Mouse (Mus musculus) heart, embryonic 11.5 days (tissue): ENCODE measurements around the gene Acacb. TPM values are rescaled to one million over a fixed set of nuclear protein-coding genes. Genes with fewer than 3 reads are reported as not detected.

Experiments
- ATAC-seq: fragments of 200-750 bp; cut with Nextera tagmentation; replicated peaks from 2 replicates; pipeline ENCODE4 v1.8.0; 2017; ENCODE audit warnings: moderate library complexity; ENCODE audit not compliant: insufficient number of reproducible peaks, low FRiP score, low TSS enrichment
- H3K27ac ChIP-seq: fragments of 300-500 bp; sonication (generic); 2 replicates; pipeline ENCODE4 v1.5.1; 2014; ENCODE audit warnings: mild to moderate bottlenecking, low read depth, low read length
- H3K27me3 ChIP-seq: fragments of 300-500 bp; sonication (generic); 2 replicates; pipeline ENCODE4 v1.6.1; 2014; ENCODE audit warnings: mild to moderate bottlenecking, low read length, mixed read lengths; ENCODE audit not compliant: control insufficient read depth, insufficient read depth
- H3K36me3 ChIP-seq: fragments of 300-500 bp; sonication (generic); 2 replicates; pipeline ENCODE4 v1.6.1; 2014; ENCODE audit warnings: mild to moderate bottlenecking, low read length, moderate library complexity, mixed read lengths; ENCODE audit not compliant: control insufficient read depth, insufficient read depth
- H3K4me1 ChIP-seq: fragments of 300-500 bp; sonication (generic); 2 replicates; pipeline ENCODE4 v1.6.1; 2014; ENCODE audit warnings: low read length; ENCODE audit not compliant: control insufficient read depth, insufficient read depth
- H3K4me2 ChIP-seq: fragments of 300-500 bp; sonication (generic); 2 replicates; pipeline ENCODE4 v1.6.1; 2014; ENCODE audit warnings: mild to moderate bottlenecking, moderate library complexity
- H3K4me3 ChIP-seq: fragments of 300-500 bp; sonication (generic); 2 replicates; pipeline ENCODE4 v1.5.1; 2014; ENCODE audit warnings: low read depth, low read length
- H3K9ac ChIP-seq: fragments of 300-500 bp; sonication (generic); 2 replicates; pipeline ENCODE4 v1.6.1; 2014; ENCODE audit warnings: mild to moderate bottlenecking, low read depth, low read length, moderate library complexity
- H3K9me3 ChIP-seq: fragments of 300-500 bp; sonication (generic); replicated peaks from 2 replicates; pipeline ENCODE4 v1.6.1; 2016; ENCODE audit warnings: low read length; ENCODE audit not compliant: control insufficient read depth
- WGBS: fragments of 180-500 bp; shearing (Covaris S2); extraction: QIAGEN DNeasy Blood & Tissue Kit; methylation state at CpG from one replicate; pipeline ENCODE4 v1.1.7; 2014; ENCODE audit not compliant: insufficient replicate concordance; 5-methylcytosine and 5-hydroxymethylcytosine counted together
- polyA plus RNA-seq: library from polyadenylated mRNA; unstranded; fragments of >200 nt; fragmentation: Nextera tagmentation; extraction: Ambion mirVana; gene quantifications from 2 replicates; pipeline ENCODE4 v1.2.1, GENCODE M21; 2014

Acacb gene
- polyA plus RNA-seq, 1 experiment from 2014 or later, result 7.6 TPM

DNA sequence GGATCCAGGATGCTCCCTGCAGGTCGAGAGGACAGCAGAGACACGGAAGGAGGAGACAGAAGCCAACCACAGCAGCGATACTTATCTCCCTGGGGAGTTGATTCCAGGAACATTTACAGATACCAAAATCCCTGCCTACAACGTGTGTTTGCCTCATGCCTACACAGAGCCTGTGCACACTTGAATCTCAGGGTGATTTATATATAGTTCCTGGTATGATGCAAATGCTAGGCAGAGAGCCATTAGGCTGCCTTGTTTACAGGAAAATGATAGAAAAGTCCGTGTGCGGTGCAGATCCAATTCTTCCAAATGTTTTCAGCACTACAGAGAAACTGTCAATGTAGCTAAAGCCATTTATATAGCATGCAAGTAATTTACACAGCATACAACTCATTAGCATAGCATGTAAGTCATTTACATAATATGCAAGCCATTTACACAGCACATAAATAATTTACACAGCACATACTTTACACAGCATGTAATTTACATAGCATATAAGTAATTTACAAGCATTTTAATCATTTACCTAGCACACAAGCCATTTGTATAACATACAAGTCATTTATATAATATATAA, 16.9 kb downstream of the Acacb start:
- ATAC-seq, result no peak
- Histone ChIP-seq H3K27me3 (no peaks in the 10 kb centered on the region), H3K4me2 (no peak overlapping the region), H3K4me1 (no peaks in the 10 kb centered on the region), H3K9me3 (no peaks in the 10 kb centered on the region), H3K27ac (no peak overlapping the region), H3K36me3 (0 out of 2 replicates have a peak, but pooled peaks cover 3% of the 10 kb centered on the region), H3K4me3 (no peak overlapping the region), H3K9ac (no peak overlapping the region)
- WGBS, result 66% methylated on average over 6 of the region's 6 CpGs

DNA sequence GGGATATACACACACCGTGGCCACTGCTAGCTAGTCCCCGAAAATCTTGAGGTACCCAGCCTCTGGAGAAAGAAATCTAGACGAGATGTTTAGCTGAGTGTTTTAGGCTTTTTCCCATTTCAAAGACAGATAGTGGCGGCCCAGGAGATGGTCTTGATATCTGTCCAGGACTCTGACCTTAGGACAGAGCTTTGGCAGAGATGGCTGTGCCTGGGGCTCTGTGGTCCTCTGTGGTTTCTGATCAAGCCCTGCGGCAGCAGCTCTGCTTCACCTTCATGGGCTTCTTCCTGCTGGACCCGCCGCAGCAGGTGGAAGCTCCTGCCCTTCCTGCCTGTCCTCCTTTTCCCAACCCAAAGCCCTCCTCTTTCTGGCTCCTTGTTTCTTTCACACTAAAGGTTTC, 24.0 kb downstream of the Acacb start:
- no peak for ATAC-seq
- Histone ChIP-seq H3K27ac (no peak overlapping the region), H3K36me3 (0 out of 2 replicates have a peak, but pooled peaks cover 5% of the 10 kb centered on the region), H3K9me3 (no peaks in the 10 kb centered on the region), H3K9ac (no peak overlapping the region), H3K27me3 (no peaks in the 10 kb centered on the region), H3K4me1 (peaks cover 4% of the 10 kb centered on the region; the same call in 1 of the 2 replicates), H3K4me3 (no peak overlapping the region), H3K4me2 (no peak overlapping the region)
- 73% methylated on average over 7 of the region's 7 CpGs for WGBS

GRCm38 (mm10) chr5:114172936-114173335, 26.6 kb downstream of the Acacb start:
- 0 out of 2 replicates have a peak, but pooled peaks cover 3% of the 10 kb centered on the region for H3K36me3 ChIP-seq
- WGBS, result 86% methylated on average over 3 of the region's 3 CpGs

GRCm38 (mm10) chr5:114173458-114173857, 27.1 kb downstream of the Acacb start:
- 65% methylated on average over 7 of the region's 7 CpGs for WGBS
- 0 out of 2 replicates have a peak, but pooled peaks cover 3% of the 10 kb centered on the region for H3K36me3 ChIP-seq
- H3K27me3 ChIP-seq, result no peaks in the 10 kb centered on the region
- peak overlapping the region; percentile 54 for H3K27ac ChIP-seq
- H3K4me1 ChIP-seq, result peaks cover 4% of the 10 kb centered on the region
- no peaks in the 10 kb centered on the region for H3K9me3 ChIP-seq
- no peak overlapping the region for H3K9ac ChIP-seq
- ATAC-seq, result no peak
- no peak overlapping the region for H3K4me3 ChIP-seq
- peak overlapping the region; percentile 49; the same call in 1 of the 2 replicates for H3K4me2 ChIP-seq

More at GRCm38 (mm10) chr5:114172936-114173335, 26.6 kb downstream of the Acacb start:
- H3K9me3 ChIP-seq, result no peaks in the 10 kb centered on the region
- H3K9ac ChIP-seq, result no peak overlapping the region
- H3K4me2 ChIP-seq, result no peak overlapping the region
- H3K27me3 ChIP-seq, result no peaks in the 10 kb centered on the region
- no peak overlapping the region for H3K4me3 ChIP-seq
- no peak overlapping the region for H3K27ac ChIP-seq
- peaks cover 4% of the 10 kb centered on the region for H3K4me1 ChIP-seq
- ATAC-seq, result no peak

DNA sequence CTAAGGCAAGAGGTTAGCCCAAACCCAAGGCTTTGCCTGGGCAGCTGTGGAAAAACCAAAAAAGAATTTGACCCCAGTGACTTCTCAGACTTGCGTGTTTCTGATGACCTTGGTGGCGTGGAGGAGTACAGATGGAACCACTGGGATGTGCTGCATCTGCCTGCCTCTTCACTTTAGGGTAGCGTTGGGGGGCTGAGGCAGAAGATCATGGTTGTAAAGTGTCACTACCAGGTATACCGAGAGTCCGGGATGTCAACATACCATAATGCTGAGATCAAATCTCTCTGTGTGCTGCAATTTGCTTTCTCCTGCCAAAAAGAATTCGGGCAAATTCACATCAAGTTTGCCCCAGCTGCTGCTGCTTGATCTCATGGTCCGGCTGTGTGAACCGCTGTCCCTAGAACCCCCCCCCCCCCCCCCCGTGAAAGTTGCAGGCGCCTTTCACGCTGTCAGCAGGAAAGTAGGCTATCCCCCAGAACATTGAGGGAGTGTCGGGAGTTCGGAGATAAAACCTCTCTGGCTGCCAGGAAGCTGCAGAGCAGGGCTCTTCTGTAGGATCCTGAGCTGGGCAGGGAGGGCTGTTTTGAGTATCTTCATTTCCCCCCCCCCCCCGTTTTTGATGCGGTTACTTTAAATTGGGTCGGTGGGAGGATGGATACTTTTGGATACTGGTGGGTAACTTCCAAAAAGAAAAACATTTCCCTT, 27.7 kb downstream of the Acacb start:
- Histone ChIP-seq H3K9ac (no peak overlapping the region), H3K36me3 (0 out of 2 replicates have a peak, but pooled peaks cover 3% of the 10 kb centered on the region), H3K9me3 (no peaks in the 10 kb centered on the region), H3K4me2 (peak overlapping the region; percentile 49), H3K27ac (peak overlapping the region; percentile 54), H3K4me3 (no peak overlapping the region), H3K27me3 (no peaks in the 10 kb centered on the region), H3K4me1 (peaks cover 4% of the 10 kb centered on the region)
- WGBS, result 17% methylated on average over 14 of the region's 16 CpGs
- no peak for ATAC-seq

DNA sequence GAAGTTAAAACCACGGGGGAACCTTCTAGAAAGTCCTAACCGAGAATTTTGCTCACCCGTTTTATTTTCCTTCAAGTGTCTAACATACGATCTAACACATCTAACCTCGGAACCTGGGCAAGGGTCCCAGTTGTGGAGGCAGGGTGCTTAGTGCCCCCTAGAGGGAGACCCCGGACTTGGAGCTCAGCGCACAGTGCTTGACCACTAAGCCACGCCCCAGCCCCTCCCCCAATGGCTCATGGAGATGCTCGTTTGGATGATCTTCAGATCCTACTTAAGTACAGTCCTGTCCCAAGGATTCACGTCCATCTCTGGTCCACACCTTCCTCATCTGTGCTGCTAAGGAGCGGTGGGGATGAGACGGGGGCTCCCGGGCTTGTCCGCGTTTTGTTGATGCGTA, 28.3 kb downstream of the Acacb start:
- H3K4me1 ChIP-seq, result peaks cover 4% of the 10 kb centered on the region
- H3K4me3 ChIP-seq, result no peak overlapping the region
- WGBS, result 7% methylated on average over 16 of the region's 16 CpGs
- peak overlapping the region; percentile 54 for H3K27ac ChIP-seq
- H3K36me3 ChIP-seq, result 0 out of 2 replicates have a peak, but pooled peaks cover 3% of the 10 kb centered on the region
- no peaks in the 10 kb centered on the region for H3K27me3 ChIP-seq
- no peak overlapping the region for H3K9ac ChIP-seq
- peak overlapping the region; percentile 49 for H3K4me2 ChIP-seq
- no peak for ATAC-seq
- H3K9me3 ChIP-seq, result no peaks in the 10 kb centered on the region

- no peaks in the 10 kb centered on the region for H3K27me3 ChIP-seq
- peak overlapping the region; percentile 58 for H3K4me3 ChIP-seq
- under 1% methylated on average over 26 of the region's 26 CpGs for WGBS
- ATAC-seq, result peak; percentile 96
- H3K9ac ChIP-seq, result peak overlapping the region; percentile 73
- H3K36me3 ChIP-seq, result 0 out of 2 replicates have a peak, but pooled peaks cover 3% of the 10 kb centered on the region
- H3K4me2 ChIP-seq, result peak overlapping the region; percentile 87
- peak overlapping the region; percentile 72 for H3K27ac ChIP-seq
- peaks cover 4% of the 10 kb centered on the region for H3K4me1 ChIP-seq
- H3K9me3 ChIP-seq, result no peaks in the 10 kb centered on the region
Measured at GRCm38 (mm10) chr5:114175596-114176171, 29.3 kb downstream of the Acacb start.

- ATAC-seq, result no peak
- 59% methylated on average over 8 of the region's 8 CpGs for WGBS
Measured at GRCm38 (mm10) chr5:114176548-114177400, 30.4 kb downstream of the Acacb start.

More at GRCm38 (mm10) chr5:114176548-114177400, 30.4 kb downstream of the Acacb start:
- Histone ChIP-seq H3K4me3 (peak overlapping the region; percentile 58), H3K9ac (peak overlapping the region; percentile 73; the same call in 1 of the 2 replicates), H3K27ac (no peak overlapping the region), H3K36me3 (0 out of 2 replicates have a peak, but pooled peaks cover 3% of the 10 kb centered on the region), H3K27me3 (no peaks in the 10 kb centered on the region), H3K9me3 (no peaks in the 10 kb centered on the region), H3K4me1 (peaks cover 4% of the 10 kb centered on the region), H3K4me2 (peak overlapping the region; percentile 87)
